Mouse (Mus musculus): ENCODE data around the gene Aurkb. TPM values are rescaled to one million over a fixed set of nuclear protein-coding genes. Genes with fewer than 3 reads are reported as not detected.

Aurkb gene
- total RNA-seq, 1 experiment from 2014 or later: 8.3 TPM

DNA sequence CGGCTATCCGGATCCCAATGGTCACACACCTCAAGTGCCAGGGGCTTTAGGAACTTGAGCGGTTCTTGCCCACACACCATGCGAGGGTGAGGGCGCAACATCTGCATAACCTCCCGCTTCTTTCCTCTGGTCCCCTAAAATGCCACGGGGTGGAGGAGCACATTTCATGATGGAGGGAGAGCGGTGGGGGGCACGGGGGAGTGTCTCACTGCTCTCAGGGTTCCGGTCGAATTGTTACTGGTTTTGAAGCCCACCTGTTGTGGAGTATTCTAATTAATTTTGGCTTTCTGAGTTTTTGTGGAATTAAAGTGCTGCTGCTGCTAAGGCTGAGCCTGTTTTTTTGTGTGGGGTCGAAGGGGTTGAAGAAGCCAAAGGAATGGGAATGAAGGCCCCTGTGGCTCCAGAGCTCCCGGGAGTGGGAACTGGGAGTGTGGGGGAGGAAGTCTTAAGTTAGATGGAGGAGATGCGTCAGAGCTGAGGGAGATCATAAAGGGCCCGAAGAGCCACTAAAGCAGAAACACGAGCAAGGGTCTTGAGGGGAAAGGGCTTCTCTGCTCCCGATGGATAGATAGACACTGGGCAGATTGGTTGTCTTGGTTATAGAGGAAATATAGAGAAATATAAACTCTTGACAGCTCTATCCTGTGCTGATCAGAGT, 15.9 kb downstream of the Aurkb start:
- ATAC-seq (replicated peaks; ENCODE audit: insufficient number of reproducible peaks, low FRiP score, low TSS enrichment, poor library complexity, severe bottlenecking): no peak

- ATAC-seq (replicated peaks; ENCODE audit: insufficient number of reproducible peaks, low FRiP score, low TSS enrichment, poor library complexity, severe bottlenecking): no peak
Measured at GRCm38 (mm10) chr11:69062194-69062760, 16.8 kb downstream of the Aurkb start.

- peak; percentile 24; the same call in 1 of the 2 replicates for ATAC-seq (replicated peaks; ENCODE audit: insufficient number of reproducible peaks, low FRiP score, low TSS enrichment, poor library complexity, severe bottlenecking)
Measured at GRCm38 (mm10) chr11:69062761-69063224, 17.3 kb downstream of the Aurkb start.

DNA sequence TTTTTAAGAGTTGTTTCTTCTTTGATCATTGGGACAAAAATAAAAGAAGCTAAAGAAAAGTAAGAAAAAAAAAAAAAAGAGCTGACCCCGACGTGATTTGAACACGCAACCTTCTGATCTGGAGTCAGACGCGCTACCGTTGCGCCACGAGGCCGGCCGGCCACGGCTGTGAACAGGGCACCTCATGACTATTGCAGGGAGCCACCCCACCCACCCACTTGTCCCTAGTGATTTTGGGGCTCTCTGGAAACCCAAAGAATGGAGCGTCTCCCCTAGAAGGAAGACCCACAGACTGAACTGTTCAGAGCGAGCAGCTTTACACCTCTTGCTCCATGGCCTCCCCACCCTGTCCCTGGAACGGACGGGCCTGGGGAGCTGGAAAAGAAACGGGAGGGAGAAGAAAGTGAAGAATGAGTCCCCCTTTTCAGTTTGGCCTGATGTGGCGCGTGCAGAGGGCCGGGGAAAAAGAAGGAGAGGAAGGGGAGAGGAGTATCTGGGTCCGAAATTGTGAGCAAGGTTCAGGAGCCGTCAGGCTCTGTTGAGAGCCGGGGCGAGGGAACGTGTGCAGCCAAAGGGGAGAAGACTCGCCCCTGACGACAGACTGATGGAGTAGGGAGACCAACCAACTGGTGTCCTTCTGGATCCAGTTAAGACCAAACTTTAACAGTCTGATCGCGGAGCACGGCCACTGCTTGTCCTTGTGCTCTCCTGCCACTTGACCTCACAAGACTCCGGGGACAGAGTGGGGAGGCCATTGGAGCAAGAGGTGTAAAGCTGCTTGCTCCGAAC, 18.2 kb downstream of the Aurkb start:
- peak; percentile 11 for ATAC-seq (replicated peaks; ENCODE audit: insufficient number of reproducible peaks, low FRiP score, low TSS enrichment, poor library complexity, severe bottlenecking)

GRCm38 (mm10) chr11:69064259-69065133, 19.0 kb downstream of the Aurkb start:
- no peak for ATAC-seq (replicated peaks; ENCODE audit: insufficient number of reproducible peaks, low FRiP score, low TSS enrichment, poor library complexity, severe bottlenecking)

DNA sequence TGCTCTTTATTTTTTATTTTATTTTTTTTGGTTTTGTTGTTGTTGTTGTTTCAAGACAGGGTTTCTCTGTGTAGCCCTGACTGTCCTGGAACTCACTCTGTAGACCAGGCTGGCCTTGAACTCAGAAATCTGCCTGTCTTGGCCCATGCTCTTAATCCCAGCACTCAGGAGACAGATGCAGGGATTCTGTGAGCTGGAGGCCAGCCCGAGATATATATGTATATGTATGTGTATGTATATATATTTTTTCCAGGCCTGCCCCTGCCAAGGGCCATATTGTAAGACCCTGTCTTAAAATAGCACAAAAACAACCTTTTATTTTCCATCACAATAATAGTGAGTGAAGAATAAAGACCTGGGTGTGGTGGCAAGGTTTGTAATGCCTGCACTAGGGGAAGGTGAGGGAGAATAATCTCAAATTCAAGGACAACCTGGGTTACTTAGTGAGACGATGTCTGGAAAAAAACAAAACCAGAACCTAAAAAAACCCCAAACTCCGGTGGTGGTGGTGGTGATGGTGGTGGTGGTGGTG, 20.0 kb downstream of the Aurkb start:
- no peak for ATAC-seq (replicated peaks; ENCODE audit: insufficient number of reproducible peaks, low FRiP score, low TSS enrichment, poor library complexity, severe bottlenecking)

- ATAC-seq (replicated peaks; ENCODE audit: insufficient number of reproducible peaks, low FRiP score, low TSS enrichment, poor library complexity, severe bottlenecking): no peak
Measured at GRCm38 (mm10) chr11:69066163-69066861, 20.9 kb downstream of the Aurkb start.

GRCm38 (mm10) chr11:69066956-69067355, 21.5 kb downstream of the Aurkb start:
- 0 out of 2 replicates have a peak, but pooled peaks have one; percentile 30 for ATAC-seq (replicated peaks; ENCODE audit: insufficient number of reproducible peaks, low FRiP score, low TSS enrichment, poor library complexity, severe bottlenecking)

- no peak for ATAC-seq (replicated peaks; ENCODE audit: insufficient number of reproducible peaks, low FRiP score, low TSS enrichment, poor library complexity, severe bottlenecking)
Measured at GRCm38 (mm10) chr11:69067601-69068000, 22.2 kb downstream of the Aurkb start.

DNA sequence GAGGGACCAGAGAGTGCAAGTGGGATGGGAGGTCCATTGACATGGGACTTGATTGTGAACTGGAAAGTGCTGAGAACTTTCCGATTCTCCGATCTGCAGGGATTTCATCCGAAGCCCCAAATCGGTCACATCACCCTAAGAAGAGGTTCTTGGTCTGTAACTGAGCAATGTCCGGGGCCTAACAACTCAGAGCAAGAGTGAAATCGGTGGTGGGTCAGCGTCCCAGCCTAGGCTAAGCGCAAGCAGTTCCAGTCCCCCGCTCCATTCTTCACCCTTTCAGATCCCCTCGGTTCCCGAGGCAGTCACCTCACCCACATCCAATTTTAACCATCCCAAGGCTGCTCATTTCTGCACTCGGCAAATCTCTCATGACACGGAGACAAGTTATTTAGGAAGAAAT, 24.6 kb downstream of the Aurkb start:
- ATAC-seq (replicated peaks; ENCODE audit: insufficient number of reproducible peaks, low FRiP score, low TSS enrichment, poor library complexity, severe bottlenecking): no peak

DNA sequence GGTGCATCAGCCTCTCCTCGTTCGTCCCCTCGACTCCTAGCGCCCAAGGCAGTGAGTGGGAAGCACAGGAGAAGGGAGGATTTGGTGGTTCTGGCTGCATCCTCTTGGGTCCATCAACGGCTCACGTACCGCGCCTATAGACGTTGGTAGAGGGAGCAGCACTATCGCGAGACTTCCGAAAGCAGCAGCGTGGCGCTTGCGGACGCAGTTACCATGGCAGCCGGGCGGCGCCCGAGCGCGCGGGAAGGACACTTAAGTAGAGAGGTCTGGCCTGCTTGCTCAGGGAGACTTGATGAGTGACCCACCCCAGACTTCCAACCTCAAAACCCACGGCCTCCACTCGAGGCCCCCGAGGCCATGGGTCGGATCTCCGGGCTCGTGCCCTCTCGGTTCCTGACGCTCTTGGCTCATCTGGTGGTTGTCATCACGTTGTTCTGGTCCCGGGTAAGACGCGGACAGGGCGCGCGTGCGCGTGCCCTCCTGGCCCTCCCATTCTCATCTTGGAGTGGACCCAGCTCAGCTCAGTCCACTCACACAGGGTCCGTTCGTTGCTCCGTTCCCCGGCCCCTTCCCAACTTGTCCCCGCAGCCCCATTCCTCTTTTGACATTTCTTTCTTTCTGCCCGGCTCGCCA, 25.3 kb downstream of the Aurkb start, which contains the start of gene Tmem107:
Gene Tmem107 (plus strand): TSS at position 217 of the 633 bp plus-strand sequence.
- peak; percentile 75 for ATAC-seq (replicated peaks; ENCODE audit: insufficient number of reproducible peaks, low FRiP score, low TSS enrichment, poor library complexity, severe bottlenecking)

DNA sequence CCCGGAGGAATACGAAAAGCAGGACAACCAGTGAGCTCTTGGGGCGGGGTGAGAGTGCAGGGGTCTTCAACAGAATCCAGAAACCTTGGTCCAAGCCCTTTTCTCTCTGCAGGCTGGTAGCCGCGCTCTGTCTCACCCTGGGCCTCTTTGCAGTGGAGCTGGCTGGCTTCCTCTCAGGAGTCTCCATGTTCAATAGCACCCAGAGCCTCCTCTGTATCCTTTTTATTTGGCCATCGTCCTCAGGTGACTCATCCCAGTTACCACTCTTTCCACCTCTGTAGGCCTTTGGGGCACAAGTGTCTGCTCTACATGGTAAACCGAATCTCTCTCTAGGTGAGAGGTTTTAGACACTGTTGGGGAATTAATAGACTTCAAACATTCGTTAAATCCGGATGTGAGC, 25.8 kb downstream of the Aurkb start:
- no peak for ATAC-seq (replicated peaks; ENCODE audit: insufficient number of reproducible peaks, low FRiP score, low TSS enrichment, poor library complexity, severe bottlenecking)

DNA sequence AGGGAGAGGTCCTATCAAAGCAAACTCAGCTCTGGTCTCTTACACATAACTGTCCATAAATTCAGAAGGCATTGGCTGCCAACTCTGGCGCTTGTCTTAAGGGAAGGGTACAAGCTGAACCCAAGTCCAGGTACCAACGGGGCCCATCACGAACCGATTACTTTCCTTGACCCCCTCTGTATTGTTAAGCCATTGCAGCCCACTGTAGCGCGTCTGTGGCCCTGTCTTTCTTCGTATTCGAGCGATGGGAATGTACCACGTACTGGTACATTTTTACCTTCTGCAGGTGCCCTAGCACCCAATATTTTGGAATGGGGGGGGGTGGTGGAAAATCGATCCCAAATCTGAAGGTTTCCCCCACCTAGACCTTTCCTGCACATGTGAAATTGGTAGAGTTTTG, 26.8 kb downstream of the Aurkb start:
- no peak for ATAC-seq (replicated peaks; ENCODE audit: insufficient number of reproducible peaks, low FRiP score, low TSS enrichment, poor library complexity, severe bottlenecking)

DNA sequence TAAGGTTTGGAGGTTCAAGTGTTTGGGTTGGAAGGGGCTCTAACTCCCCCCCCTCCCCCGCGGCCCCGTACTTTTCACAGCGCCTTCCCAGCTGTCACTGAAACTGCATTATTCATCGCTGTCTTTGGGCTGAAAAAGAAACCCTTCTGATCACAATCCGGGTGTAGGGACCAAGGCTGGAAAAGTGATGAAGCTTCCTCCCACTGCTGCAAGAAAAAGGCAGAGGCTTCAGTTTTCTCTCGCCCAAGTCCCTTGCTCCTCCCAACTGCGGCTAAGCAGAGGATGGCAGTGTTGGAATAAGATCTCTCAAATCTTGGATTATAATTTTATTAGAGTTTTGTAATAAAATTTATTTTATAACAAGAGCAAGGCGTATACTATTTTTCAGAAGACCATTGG, 27.2 kb downstream of the Aurkb start:
- ATAC-seq (replicated peaks; ENCODE audit: insufficient number of reproducible peaks, low FRiP score, low TSS enrichment, poor library complexity, severe bottlenecking): no peak

GRCm38 (mm10) chr11:69073065-69073888, 27.8 kb downstream of the Aurkb start:
- ATAC-seq (replicated peaks; ENCODE audit: insufficient number of reproducible peaks, low FRiP score, low TSS enrichment, poor library complexity, severe bottlenecking): peak; percentile 62

DNA sequence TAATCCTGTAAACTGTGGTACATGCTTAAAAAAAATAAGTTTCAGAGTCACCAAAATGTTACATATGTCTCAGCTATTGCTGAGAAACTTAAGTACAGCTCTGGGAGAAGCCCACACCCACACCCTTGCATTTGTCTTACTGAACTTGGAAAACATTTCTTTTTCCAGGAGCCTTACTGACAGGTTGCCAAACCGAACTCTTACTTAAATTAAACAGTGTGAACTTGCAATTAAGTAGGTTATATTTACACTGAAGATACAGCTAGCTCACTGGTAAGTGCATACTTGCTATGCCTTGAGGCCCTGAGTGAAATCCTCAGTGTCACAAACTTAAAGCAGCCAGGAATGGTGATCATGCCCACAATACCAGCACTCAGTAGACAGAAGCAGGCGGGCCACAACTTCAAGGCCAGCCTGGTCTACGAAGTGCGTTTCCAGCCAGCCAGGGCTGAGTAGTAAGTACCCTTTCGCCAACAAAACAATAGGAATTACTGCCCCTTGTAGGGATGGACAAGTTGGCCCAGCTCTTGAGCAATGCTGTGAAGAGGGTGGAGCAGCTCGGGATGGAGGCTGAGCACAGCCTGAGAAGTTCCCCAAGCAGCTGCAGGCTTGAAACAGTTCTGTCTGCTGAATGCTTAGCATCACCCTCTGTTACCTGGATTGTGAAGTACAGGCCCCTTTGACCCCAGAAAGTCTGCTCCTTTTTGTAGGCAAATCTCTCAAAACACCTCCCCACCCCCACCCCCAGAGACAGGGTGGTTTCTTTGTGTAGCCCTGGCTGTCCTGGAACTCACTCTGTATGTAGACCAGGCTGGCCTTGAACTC, 28.7 kb downstream of the Aurkb start:
- no peak for ATAC-seq (replicated peaks; ENCODE audit: insufficient number of reproducible peaks, low FRiP score, low TSS enrichment, poor library complexity, severe bottlenecking)

Data from monocyte, adult 5-6 weeks (primary cell).